ENCODE assay signal across 16 mouse cellular contexts in genomic region chr9:66282582-66282981, GRCm38 (mm10).
A peak's percentile ranks its signal among the peaks of the same experiment; 100 is the strongest.
DNase-seq lines count a peak whose midpoint lies in the region; ATAC-seq and TF ChIP-seq lines count a peak whose summit lies in the region.
"Had no signal": no experiment of that assay in that cellular context is flagged by ENCODE, and none has a peak within 500 bp of the region (broad histone marks: within the 10 kb centered on the region; RNA-seq: fewer than 3 reads in every experiment).

No protein-coding gene starts in this region.

- DNase-seq in hindbrain, postnatal 0 days (ENCODE audit: low spot score): no peak
- no peak for DNase-seq in hindbrain, embryonic 11.5 days (ENCODE audit: low spot score)
- DNase-seq in lung, postnatal 0 days (ENCODE audit: low spot score): no peak
- no peak for DNase-seq in lung, adult 2 months
- no peak for DNase-seq in G1E (ENCODE audit: low spot score)
- DNase-seq in stomach, postnatal 0 days (ENCODE audit: low spot score): no peak
- DNase-seq in limb, embryonic 10.5 days (ENCODE audit: low spot score): no peak
- DNase-seq: adrenal gland, adult 2 months; cerebellum, adult 2 months; kidney, adult 8-10 months; lung, postnatal 10 days; thymus, postnatal 4 days had no signal

- H3K4me1 ChIP-seq in hindbrain, postnatal 0 days (ENCODE audit: insufficient read depth, low read length): no peaks in the 10 kb centered on the region
- no peaks in the 10 kb centered on the region for H3K4me1 ChIP-seq in hindbrain, embryonic 11.5 days (replicated peaks; ENCODE audit: control insufficient read depth, insufficient read depth, low read length)
- H3K4me1 ChIP-seq in lung, postnatal 0 days (ENCODE audit: insufficient read depth, low read depth, low read length): no peaks in the 10 kb centered on the region
- H3K4me1 ChIP-seq in lung, adult 2 months (ENCODE audit: control insufficient read depth, insufficient read depth, low read length): no peaks in the 10 kb centered on the region; the same call in 1 of the 2 replicates
- peaks cover 56% of the 10 kb centered on the region for H3K4me1 ChIP-seq in G1E (ENCODE audit: insufficient read depth, low read depth, low read length)
- 0 out of 2 replicates have a peak, but pooled peaks cover 3% of the 10 kb centered on the region for H3K4me1 ChIP-seq in stomach, postnatal 0 days (replicated peaks; ENCODE audit: control insufficient read depth, insufficient read depth)
- peaks cover 16% of the 10 kb centered on the region for H3K4me1 ChIP-seq in limb, embryonic 10.5 days
- H3K4me1 ChIP-seq: stomach, embryonic 15.5 days had no signal

- no peaks in the 10 kb centered on the region for H3K36me3 ChIP-seq in hindbrain, postnatal 0 days (ENCODE audit: insufficient read depth, low read length)
- no peaks in the 10 kb centered on the region for H3K36me3 ChIP-seq in hindbrain, embryonic 11.5 days (ENCODE audit: control insufficient read depth, insufficient read depth, low read length)
- H3K36me3 ChIP-seq in lung, postnatal 0 days (ENCODE audit: insufficient read depth, low read length): no peaks in the 10 kb centered on the region
- H3K36me3 ChIP-seq in G1E (replicated peaks): no peaks in the 10 kb centered on the region
- no peaks in the 10 kb centered on the region for H3K36me3 ChIP-seq in stomach, postnatal 0 days (ENCODE audit: control insufficient read depth, insufficient read depth, low read length)
- H3K36me3 ChIP-seq in limb, embryonic 10.5 days: no peaks in the 10 kb centered on the region
- H3K36me3 ChIP-seq: embryonic facial prominence, embryonic 12.5 days; heart, embryonic 15.5 days; hindbrain, embryonic 13.5 days; stomach, embryonic 15.5 days had no signal

- no peaks in the 10 kb centered on the region for H3K27me3 ChIP-seq in hindbrain, postnatal 0 days (ENCODE audit: insufficient read depth, low read length)
- H3K27me3 ChIP-seq in hindbrain, embryonic 11.5 days (ENCODE audit: control insufficient read depth, insufficient read depth, low read length): no peaks in the 10 kb centered on the region
- no peaks in the 10 kb centered on the region for H3K27me3 ChIP-seq in lung, postnatal 0 days (replicated peaks; ENCODE audit: insufficient read depth, low read length)
- H3K27me3 ChIP-seq in G1E (ENCODE audit: insufficient read depth, low read length): no peaks in the 10 kb centered on the region
- H3K27me3 ChIP-seq in stomach, postnatal 0 days (ENCODE audit: control insufficient read depth, insufficient read depth, low read length): no peaks in the 10 kb centered on the region
- H3K27me3 ChIP-seq in limb, embryonic 10.5 days (ENCODE audit: low read depth, poor library complexity, severe bottlenecking): no peaks in the 10 kb centered on the region
- H3K27me3 ChIP-seq: embryonic facial prominence, embryonic 12.5 days; heart, embryonic 15.5 days; hindbrain, embryonic 13.5 days; stomach, embryonic 15.5 days had no signal

- TF ChIP-seq CTCF in hindbrain, postnatal 0 days (IDR thresholded peaks at IDR 0.05; ENCODE audit: low read depth): peak; percentile 45
- TF ChIP-seq CTCF in lung, postnatal 0 days (IDR thresholded peaks at IDR 0.05): peak; percentile 21
- TF ChIP-seq CTCF in lung, adult 2 months (IDR thresholded peaks at IDR 0.05; ENCODE audit: insufficient read depth, low read length): no peak
- TF ChIP-seq CTCF in G1E (IDR thresholded peaks at IDR 0.05; ENCODE audit: low read depth, low read length): peak; percentile 33; the same call in 1 of the 2 replicates
- TF ChIP-seq CTCF in stomach, postnatal 0 days (IDR thresholded peaks at IDR 0.05; ENCODE audit: low read depth): peak; percentile 33

- ATAC-seq in hindbrain, postnatal 0 days: no peak
- no peak for ATAC-seq in hindbrain, embryonic 11.5 days (ENCODE audit: low FRiP score)
- ATAC-seq in lung, postnatal 0 days: no peak
- no peak for ATAC-seq in G1E (ENCODE audit: extremely low read depth, insufficient number of reproducible peaks, low FRiP score, poor library complexity, severe bottlenecking)
- no peak for ATAC-seq in stomach, postnatal 0 days (ENCODE audit: low FRiP score, low TSS enrichment)

- no peaks in the 10 kb centered on the region for H3K9me3 ChIP-seq in hindbrain, postnatal 0 days (ENCODE audit: low read length)
- no peaks in the 10 kb centered on the region for H3K9me3 ChIP-seq in hindbrain, embryonic 11.5 days (ENCODE audit: control insufficient read depth, low read length)
- H3K9me3 ChIP-seq in lung, postnatal 0 days (ENCODE audit: low read length): no peaks in the 10 kb centered on the region
- 0 out of 2 replicates have a peak, but pooled peaks cover 3% of the 10 kb centered on the region for H3K9me3 ChIP-seq in G1E (replicated peaks)
- no peaks in the 10 kb centered on the region for H3K9me3 ChIP-seq in stomach, postnatal 0 days (ENCODE audit: control insufficient read depth, low read length)
- no peaks in the 10 kb centered on the region for H3K9me3 ChIP-seq in limb, embryonic 10.5 days (replicated peaks)
- H3K9me3 ChIP-seq: embryonic facial prominence, embryonic 12.5 days; heart, embryonic 15.5 days; hindbrain, embryonic 13.5 days; stomach, embryonic 15.5 days had no signal

- H3K27ac ChIP-seq in hindbrain, postnatal 0 days: no peak overlapping the region
- H3K27ac ChIP-seq in hindbrain, embryonic 11.5 days (ENCODE audit: low read depth, low read length): no peak overlapping the region
- H3K27ac ChIP-seq in lung, postnatal 0 days (ENCODE audit: low read length): no peak overlapping the region
- no peak overlapping the region for H3K27ac ChIP-seq in stomach, postnatal 0 days (replicated peaks)
- H3K27ac ChIP-seq in limb, embryonic 10.5 days: no peak overlapping the region
- H3K27ac ChIP-seq: embryonic facial prominence, embryonic 12.5 days; hindbrain, embryonic 13.5 days; stomach, embryonic 15.5 days had no signal

- no peak for TF ChIP-seq POLR2A in lung, adult 2 months (IDR thresholded peaks at IDR 0.05; ENCODE audit: borderline replicate concordance, extremely low read depth, low read depth, low read length)

- TF ChIP-seq EP300 in lung, postnatal 0 days (IDR thresholded peaks at IDR 0.05): no peak
- no peak for TF ChIP-seq EP300 in stomach, postnatal 0 days (optimal IDR thresholded peaks at IDR 0.05)

- H3K4me2 ChIP-seq in hindbrain, postnatal 0 days (ENCODE audit: low read depth, low read length): no peak overlapping the region
- no peak overlapping the region for H3K4me2 ChIP-seq in hindbrain, embryonic 11.5 days (replicated peaks; ENCODE audit: low read depth, low read length)
- no peak overlapping the region for H3K4me2 ChIP-seq in lung, postnatal 0 days (replicated peaks; ENCODE audit: low read depth, low read length)
- H3K4me2 ChIP-seq in stomach, postnatal 0 days (replicated peaks; ENCODE audit: low read depth): no peak overlapping the region
- H3K4me2 ChIP-seq: embryonic facial prominence, embryonic 12.5 days; heart, embryonic 15.5 days; hindbrain, embryonic 13.5 days; stomach, embryonic 15.5 days had no signal

- WGBS in hindbrain, postnatal 0 days: 97% methylated on average over 1 of the region's 1 CpGs
- 96% methylated on average over 1 of the region's 1 CpGs for WGBS in hindbrain, embryonic 11.5 days
- WGBS in lung, postnatal 0 days: 100% methylated on average over 1 of the region's 1 CpGs
- WGBS in lung, adult 2 months: 100% methylated on average over 1 of the region's 1 CpGs
- 100% methylated on average over 1 of the region's 1 CpGs for WGBS in stomach, postnatal 0 days
- WGBS in limb, embryonic 10.5 days: 97% methylated on average over 1 of the region's 1 CpGs

- no peak overlapping the region for H3K9ac ChIP-seq in hindbrain, postnatal 0 days (replicated peaks; ENCODE audit: low read length)
- no peak overlapping the region for H3K9ac ChIP-seq in hindbrain, embryonic 11.5 days (ENCODE audit: low read depth, low read length)
- H3K9ac ChIP-seq in lung, postnatal 0 days (replicated peaks; ENCODE audit: low read depth): no peak overlapping the region
- H3K9ac ChIP-seq in stomach, postnatal 0 days (ENCODE audit: low read length): no peak overlapping the region
- H3K9ac ChIP-seq: embryonic facial prominence, embryonic 12.5 days; heart, embryonic 15.5 days; hindbrain, embryonic 13.5 days; stomach, embryonic 15.5 days had no signal

- H3K4me3 ChIP-seq in hindbrain, postnatal 0 days (ENCODE audit: low read length): no peak overlapping the region
- no peak overlapping the region for H3K4me3 ChIP-seq in hindbrain, embryonic 11.5 days (ENCODE audit: low read depth, low read length)
- H3K4me3 ChIP-seq in lung, postnatal 0 days (ENCODE audit: low read depth, low read length): no peak overlapping the region
- no peak overlapping the region for H3K4me3 ChIP-seq in lung, adult 2 months (replicated peaks; ENCODE audit: extremely low read depth, low read depth, low read length)
- no peak overlapping the region for H3K4me3 ChIP-seq in G1E (ENCODE audit: low read depth, low read length)
- no peak overlapping the region for H3K4me3 ChIP-seq in stomach, postnatal 0 days (ENCODE audit: low read depth, low read length)
- H3K4me3 ChIP-seq in limb, embryonic 10.5 days: no peak overlapping the region
- H3K4me3 ChIP-seq: embryonic facial prominence, embryonic 12.5 days; heart, embryonic 15.5 days; hindbrain, embryonic 13.5 days; stomach, embryonic 15.5 days had no signal
